Mouse (Mus musculus): Measurements from ENCODE around the gene Kif26b. TPM values are rescaled to one million over a fixed set of nuclear protein-coding genes. Genes with fewer than 3 reads are reported as not detected.

The Kif26b gene
- polyA plus RNA-seq, 1 experiment from 2014 or later, result 8.1 TPM

- Histone ChIP-seq H3K9ac (ENCODE audit: low read depth, low read length) (no peak overlapping the region), H3K9me3 (ENCODE audit: control insufficient read depth, low read length) (no peaks in the 10 kb centered on the region), H3K36me3 (ENCODE audit: control insufficient read depth, insufficient read depth, low read length) (no peaks in the 10 kb centered on the region), H3K4me1 (ENCODE audit: control insufficient read depth, insufficient read depth, low read length) (no peaks in the 10 kb centered on the region), H3K27ac (replicated peaks; ENCODE audit: low read depth, low read length) (no peak overlapping the region), H3K4me3 (ENCODE audit: low read depth, low read length) (no peak overlapping the region), H3K4me2 (ENCODE audit: low read depth, low read length) (no peak overlapping the region), H3K27me3 (replicated peaks; ENCODE audit: control insufficient read depth, insufficient read depth, low read length) (no peaks in the 10 kb centered on the region)
- no peak for DNase-seq (ENCODE audit: low spot score)
- no peak for ATAC-seq (ENCODE audit: low read depth)
- WGBS, result 80% methylated on average over 9 of the region's 9 CpGs
Measured at GRCm38 (mm10) chr1:178749786-178750185, 220.9 kb downstream of the Kif26b start.

- Histone ChIP-seq H3K36me3 (ENCODE audit: control insufficient read depth, insufficient read depth, low read length) (peaks cover 5% of the 10 kb centered on the region; the same call in 1 of the 2 replicates), H3K9ac (ENCODE audit: low read depth, low read length) (no peak overlapping the region), H3K27ac (replicated peaks; ENCODE audit: low read depth, low read length) (no peak overlapping the region), H3K9me3 (ENCODE audit: control insufficient read depth, low read length) (no peaks in the 10 kb centered on the region), H3K4me3 (ENCODE audit: low read depth, low read length) (no peak overlapping the region), H3K4me1 (ENCODE audit: control insufficient read depth, insufficient read depth, low read length) (no peaks in the 10 kb centered on the region), H3K27me3 (replicated peaks; ENCODE audit: control insufficient read depth, insufficient read depth, low read length) (no peaks in the 10 kb centered on the region), H3K4me2 (ENCODE audit: low read depth, low read length) (no peak overlapping the region)
- DNase-seq (ENCODE audit: low spot score) (no peak), ATAC-seq (ENCODE audit: low read depth) (no peak)
- 62% methylated on average over 3 of the region's 3 CpGs for WGBS
Measured at GRCm38 (mm10) chr1:178758441-178758840, 229.5 kb downstream of the Kif26b start.

DNA sequence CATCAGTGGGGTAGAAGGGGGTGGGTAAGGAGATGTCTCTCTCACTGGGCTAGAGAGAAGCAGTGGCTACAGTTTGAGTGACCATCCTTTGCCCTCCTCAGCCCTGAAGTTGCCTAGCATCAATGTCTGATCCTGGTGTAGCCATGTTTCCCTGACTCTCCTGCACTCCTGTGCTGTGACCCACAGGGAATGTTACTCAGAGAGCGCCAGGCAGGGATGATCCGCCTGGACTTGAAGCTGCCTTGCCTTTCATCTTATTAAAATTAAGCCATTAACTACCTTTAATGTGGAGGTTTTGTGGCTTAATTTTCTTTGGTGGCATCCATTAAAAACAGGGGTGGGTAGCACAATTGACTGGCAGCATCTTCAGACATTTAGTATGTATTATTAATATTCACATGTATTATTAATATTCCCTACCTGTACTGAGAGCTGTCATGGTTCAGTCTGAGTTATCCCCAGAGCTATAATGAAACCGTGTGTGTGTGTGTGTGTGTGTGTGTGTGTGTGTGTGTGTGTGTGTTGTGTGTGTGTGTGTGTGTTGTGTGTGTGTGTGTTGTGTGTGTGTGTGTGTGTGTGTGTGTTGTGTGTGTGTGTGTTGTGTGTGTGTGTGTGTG lies 233.3 kb downstream of the Kif26b start:
- no peaks in the 10 kb centered on the region for H3K36me3 ChIP-seq (ENCODE audit: control insufficient read depth, insufficient read depth, low read length)
- 85% methylated on average over 3 of the region's 3 CpGs for WGBS
- H3K27ac ChIP-seq (replicated peaks; ENCODE audit: low read depth, low read length), result no peak overlapping the region
- H3K9ac ChIP-seq (ENCODE audit: low read depth, low read length), result no peak overlapping the region
- H3K9me3 ChIP-seq (ENCODE audit: control insufficient read depth, low read length), result no peaks in the 10 kb centered on the region
- no peak for ATAC-seq (ENCODE audit: low read depth)
- H3K4me2 ChIP-seq (ENCODE audit: low read depth, low read length), result no peak overlapping the region
- no peak for DNase-seq (ENCODE audit: low spot score)
- H3K27me3 ChIP-seq (replicated peaks; ENCODE audit: control insufficient read depth, insufficient read depth, low read length), result no peaks in the 10 kb centered on the region
- no peaks in the 10 kb centered on the region; the same call in 1 of the 2 replicates for H3K4me1 ChIP-seq (ENCODE audit: control insufficient read depth, insufficient read depth, low read length)
- H3K4me3 ChIP-seq (ENCODE audit: low read depth, low read length), result no peak overlapping the region

GRCm38 (mm10) chr1:178764914-178765313 lies 236.0 kb downstream of the Kif26b start:
- Histone ChIP-seq H3K9me3 (ENCODE audit: control insufficient read depth, low read length) (no peaks in the 10 kb centered on the region), H3K4me3 (ENCODE audit: low read depth, low read length) (no peak overlapping the region), H3K4me1 (ENCODE audit: control insufficient read depth, insufficient read depth, low read length) (no peaks in the 10 kb centered on the region; the same call in 1 of the 2 replicates), H3K4me2 (ENCODE audit: low read depth, low read length) (no peak overlapping the region), H3K9ac (ENCODE audit: low read depth, low read length) (no peak overlapping the region), H3K36me3 (ENCODE audit: control insufficient read depth, insufficient read depth, low read length) (no peaks in the 10 kb centered on the region), H3K27me3 (replicated peaks; ENCODE audit: control insufficient read depth, insufficient read depth, low read length) (no peaks in the 10 kb centered on the region), H3K27ac (replicated peaks; ENCODE audit: low read depth, low read length) (no peak overlapping the region)
- ATAC-seq (ENCODE audit: low read depth) (no peak), DNase-seq (ENCODE audit: low spot score) (no peak)
- WGBS, result 76% methylated on average over 4 of the region's 4 CpGs

GRCm38 (mm10) chr1:178765650-178766049 lies 236.7 kb downstream of the Kif26b start:
- no peak overlapping the region for H3K9ac ChIP-seq (ENCODE audit: low read depth, low read length)
- DNase-seq (ENCODE audit: low spot score), result no peak
- no peak overlapping the region for H3K4me3 ChIP-seq (ENCODE audit: low read depth, low read length)
- no peaks in the 10 kb centered on the region for H3K36me3 ChIP-seq (ENCODE audit: control insufficient read depth, insufficient read depth, low read length)
- H3K4me1 ChIP-seq (ENCODE audit: control insufficient read depth, insufficient read depth, low read length), result no peaks in the 10 kb centered on the region; the same call in 1 of the 2 replicates
- no peak overlapping the region for H3K27ac ChIP-seq (replicated peaks; ENCODE audit: low read depth, low read length)
- no peak overlapping the region for H3K4me2 ChIP-seq (ENCODE audit: low read depth, low read length)
- WGBS, result 88% methylated on average over 2 of the region's 2 CpGs
- H3K9me3 ChIP-seq (ENCODE audit: control insufficient read depth, low read length), result no peaks in the 10 kb centered on the region
- no peaks in the 10 kb centered on the region for H3K27me3 ChIP-seq (replicated peaks; ENCODE audit: control insufficient read depth, insufficient read depth, low read length)
- no peak for ATAC-seq (ENCODE audit: low read depth)

DNA sequence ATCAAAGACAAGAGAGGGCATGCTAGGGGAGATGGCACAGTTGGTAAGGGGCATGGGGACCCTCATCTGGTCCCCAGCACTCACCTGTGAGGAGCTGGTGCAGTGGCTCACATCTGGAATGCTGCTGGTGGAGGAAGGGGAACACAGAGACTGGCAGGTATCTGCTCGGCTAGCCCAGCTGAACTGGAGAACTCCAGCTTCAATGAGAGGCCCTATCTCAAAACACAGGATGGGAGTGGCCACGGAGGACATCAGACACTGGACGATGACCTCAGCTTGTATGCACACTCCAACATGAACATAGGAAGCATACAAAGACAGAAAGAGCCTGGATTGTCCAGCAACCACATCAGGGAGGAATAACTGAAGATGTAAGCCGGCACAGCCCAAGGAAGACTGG lies 240.1 kb downstream of the Kif26b start:
- H3K27ac ChIP-seq (replicated peaks; ENCODE audit: low read depth, low read length), result no peak overlapping the region

GRCm38 (mm10) chr1:178769988-178770387 lies 241.1 kb downstream of the Kif26b start:
- H3K9ac ChIP-seq (ENCODE audit: low read depth, low read length), result no peak overlapping the region
- 85% methylated on average over 6 of the region's 6 CpGs for WGBS
- no peak overlapping the region for H3K4me3 ChIP-seq (ENCODE audit: low read depth, low read length)
- H3K4me2 ChIP-seq (ENCODE audit: low read depth, low read length), result no peak overlapping the region
- no peak overlapping the region for H3K27ac ChIP-seq (replicated peaks; ENCODE audit: low read depth, low read length)
- no peak for ATAC-seq (ENCODE audit: low read depth)
- no peaks in the 10 kb centered on the region for H3K4me1 ChIP-seq (ENCODE audit: control insufficient read depth, insufficient read depth, low read length)
- H3K36me3 ChIP-seq (ENCODE audit: control insufficient read depth, insufficient read depth, low read length), result no peaks in the 10 kb centered on the region
- DNase-seq (ENCODE audit: low spot score), result no peak
- no peaks in the 10 kb centered on the region for H3K9me3 ChIP-seq (ENCODE audit: control insufficient read depth, low read length)
- H3K27me3 ChIP-seq (replicated peaks; ENCODE audit: control insufficient read depth, insufficient read depth, low read length), result no peaks in the 10 kb centered on the region

More for the DNA sequence above, 240.1 kb downstream of the Kif26b start:
- Histone ChIP-seq H3K4me1 (ENCODE audit: control insufficient read depth, insufficient read depth, low read length) (no peaks in the 10 kb centered on the region; the same call in 1 of the 2 replicates), H3K27me3 (replicated peaks; ENCODE audit: control insufficient read depth, insufficient read depth, low read length) (no peaks in the 10 kb centered on the region), H3K36me3 (ENCODE audit: control insufficient read depth, insufficient read depth, low read length) (no peaks in the 10 kb centered on the region), H3K4me2 (ENCODE audit: low read depth, low read length) (no peak overlapping the region), H3K9me3 (ENCODE audit: control insufficient read depth, low read length) (no peaks in the 10 kb centered on the region), H3K9ac (ENCODE audit: low read depth, low read length) (no peak overlapping the region), H3K4me3 (ENCODE audit: low read depth, low read length) (no peak overlapping the region)
- WGBS, result 83% methylated on average over 4 of the region's 4 CpGs
- DNase-seq (ENCODE audit: low spot score) (no peak), ATAC-seq (ENCODE audit: low read depth) (no peak)

GRCm38 (mm10) chr1:178770626-178771362 lies 241.9 kb downstream of the Kif26b start:
- no peak for DNase-seq (ENCODE audit: low spot score)
- H3K4me1 ChIP-seq (ENCODE audit: control insufficient read depth, insufficient read depth, low read length), result no peaks in the 10 kb centered on the region
- no peak overlapping the region for H3K4me2 ChIP-seq (ENCODE audit: low read depth, low read length)
- no peaks in the 10 kb centered on the region for H3K36me3 ChIP-seq (ENCODE audit: control insufficient read depth, insufficient read depth, low read length)
- no peak overlapping the region for H3K9ac ChIP-seq (ENCODE audit: low read depth, low read length)
- H3K4me3 ChIP-seq (ENCODE audit: low read depth, low read length), result no peak overlapping the region
- WGBS, result 70% methylated on average over 5 of the region's 7 CpGs
- no peaks in the 10 kb centered on the region for H3K27me3 ChIP-seq (replicated peaks; ENCODE audit: control insufficient read depth, insufficient read depth, low read length)
- no peak overlapping the region for H3K27ac ChIP-seq (replicated peaks; ENCODE audit: low read depth, low read length)
- ATAC-seq (ENCODE audit: low read depth), result no peak
- no peaks in the 10 kb centered on the region for H3K9me3 ChIP-seq (ENCODE audit: control insufficient read depth, low read length)

Data from embryonic facial prominence, embryonic 14.5 days (tissue).